Mouse (Mus musculus): ENCODE measurements around the gene Rhoh.

Rhoh gene

DNA sequence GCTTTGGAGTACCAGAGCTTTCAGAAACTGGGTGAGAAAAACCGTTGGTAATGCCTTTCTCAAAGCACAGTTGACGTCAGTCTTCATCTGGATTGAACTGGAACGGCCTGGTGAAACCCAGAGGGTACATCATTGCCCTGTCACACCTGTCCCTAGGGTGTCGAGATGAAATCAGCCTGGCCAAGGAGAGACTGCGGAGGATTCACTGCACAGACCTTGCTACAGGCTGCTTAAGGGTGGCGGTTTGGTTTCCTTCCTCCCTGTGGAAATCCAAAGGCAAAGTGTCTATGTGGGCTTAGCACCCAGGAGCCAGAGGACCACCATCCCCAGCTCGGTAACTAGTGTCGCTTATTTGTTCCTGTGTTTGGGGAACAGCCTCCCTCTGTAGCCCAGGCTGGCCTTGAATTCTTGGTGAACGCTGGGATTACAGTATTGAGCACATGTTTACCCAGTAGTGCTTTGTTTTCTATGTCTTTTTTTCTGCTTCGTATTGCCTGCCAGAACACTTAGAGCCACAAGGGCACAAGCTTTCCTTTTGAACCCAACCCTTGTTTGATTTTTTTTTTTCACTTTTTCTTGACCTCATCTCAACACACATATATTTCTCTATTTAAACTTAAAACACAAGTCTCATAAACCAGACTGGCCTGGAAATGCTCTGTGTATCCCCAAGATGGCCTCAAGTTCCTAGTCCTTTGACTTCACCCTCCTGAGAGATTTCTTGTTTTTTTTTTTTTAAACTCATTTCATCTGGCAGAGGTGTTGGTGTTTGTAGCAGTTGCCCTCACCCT lies at the start of gene Rhoh:
TSS of gene Rhoh (plus strand) at position 60 of the 791 bp plus-strand sequence.
- DNase-seq (ENCODE audit: low read depth) = peak; percentile 69

DNA sequence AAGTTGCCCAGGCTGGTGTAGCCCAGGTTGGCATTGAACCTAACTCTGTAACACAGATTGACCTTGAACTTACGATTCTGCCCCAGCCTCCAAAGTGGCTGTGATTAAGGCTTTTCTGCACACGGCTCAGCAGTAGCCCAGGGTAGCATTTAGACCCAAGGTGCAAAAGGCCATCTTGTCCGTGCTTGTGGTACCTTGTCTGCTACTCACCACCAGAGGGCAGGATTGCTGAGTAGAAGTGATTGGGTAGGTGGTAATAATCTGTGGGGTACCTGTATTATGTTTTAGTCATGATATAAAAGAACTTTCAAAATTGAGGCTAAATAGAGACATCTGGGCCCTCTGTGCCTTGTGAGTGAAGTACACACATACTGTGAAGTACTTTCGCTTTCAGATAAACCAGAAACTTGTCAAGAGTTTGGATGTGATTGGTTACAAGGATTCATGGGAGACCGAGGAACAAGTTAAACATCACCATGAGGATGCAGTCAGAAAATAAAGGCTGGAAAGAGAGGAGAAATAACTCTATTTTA lies 37.3 kb upstream of the Rhoh start:
- peak; percentile 82 for DNase-seq (ENCODE audit: low read depth)

DNA sequence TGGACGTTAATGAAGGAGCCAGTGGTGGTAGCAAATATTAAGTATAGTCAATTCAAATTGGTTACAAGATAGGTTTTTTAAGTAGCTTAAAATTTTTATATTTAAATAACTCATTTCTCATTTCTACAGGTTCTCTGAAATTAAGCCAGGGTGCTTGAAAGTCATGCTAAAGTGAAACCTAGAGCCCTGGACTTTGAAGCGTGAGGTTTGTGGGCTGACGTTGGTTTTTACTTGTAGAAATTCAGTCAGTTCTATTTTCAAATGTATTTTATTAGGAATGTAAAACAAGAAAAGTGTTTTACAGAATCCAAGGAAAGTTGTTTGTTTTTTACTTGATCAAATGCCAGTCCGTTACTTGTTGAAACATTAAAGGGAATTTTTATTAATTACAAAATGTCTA lies 34.5 kb upstream of the Rhoh start:
- peak; percentile 61 for DNase-seq (ENCODE audit: low read depth)

DNA sequence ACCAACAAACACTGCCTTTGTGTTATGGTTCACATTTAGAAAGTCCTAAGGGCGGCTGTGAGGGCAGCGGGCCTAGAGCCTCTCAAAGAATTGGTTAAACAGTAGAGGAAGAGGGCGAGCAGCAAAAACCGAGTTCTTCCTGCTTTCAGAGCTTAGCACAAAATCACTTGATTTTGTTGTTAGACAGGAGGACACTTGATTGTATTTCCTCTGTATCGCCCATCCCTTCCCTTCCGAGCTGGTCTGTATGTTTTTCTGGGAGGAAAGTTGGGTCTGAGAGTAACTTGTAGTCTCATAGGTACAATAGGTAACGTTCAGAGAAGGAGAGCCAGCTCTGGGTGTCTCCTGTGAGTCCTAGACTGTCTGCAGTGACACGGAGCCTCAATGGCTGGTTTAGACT lies 33.9 kb upstream of the Rhoh start:
- peak; percentile 71 for DNase-seq (ENCODE audit: low read depth)

DNA sequence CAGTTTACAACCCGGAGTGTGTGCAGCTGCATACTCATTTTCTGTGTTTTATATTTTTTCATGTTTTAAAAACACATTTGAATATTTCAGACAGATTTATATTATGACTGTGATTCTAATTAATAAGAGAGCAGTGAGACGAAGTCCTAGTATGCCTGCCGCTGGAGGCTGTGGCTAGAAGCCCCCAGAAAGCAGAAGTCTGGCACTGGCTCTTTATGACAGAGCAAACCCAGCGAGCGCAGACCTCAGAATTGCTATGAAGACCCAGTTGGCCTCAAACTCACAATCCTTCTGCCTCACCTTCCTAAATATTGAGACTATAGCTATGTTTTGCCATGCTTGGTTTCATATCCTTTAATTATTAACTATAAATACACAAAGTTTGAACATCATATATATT lies 32.8 kb upstream of the Rhoh start:
- no peak for DNase-seq (ENCODE audit: low read depth)

DNA sequence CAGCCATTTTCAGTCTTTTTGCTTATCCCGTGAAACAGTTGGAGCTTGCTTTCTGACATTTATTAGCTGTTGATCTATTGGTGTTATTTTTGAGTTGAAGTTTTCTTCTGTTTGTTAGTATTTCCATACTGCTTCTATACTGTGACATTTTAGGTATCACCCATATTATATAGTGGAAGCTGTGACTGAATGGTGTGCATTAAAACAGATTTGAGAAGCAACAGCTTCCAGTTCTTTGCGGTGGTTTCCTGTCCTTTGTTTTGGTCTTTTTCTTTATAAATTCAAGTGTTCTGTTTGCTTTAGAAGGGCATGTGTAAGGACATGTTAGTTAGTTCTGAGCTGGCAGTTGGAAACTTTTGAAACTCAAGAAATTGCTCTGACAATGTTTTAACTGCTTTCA lies 32.0 kb upstream of the Rhoh start:
- peak; percentile 56 for DNase-seq (ENCODE audit: low read depth)

DNA sequence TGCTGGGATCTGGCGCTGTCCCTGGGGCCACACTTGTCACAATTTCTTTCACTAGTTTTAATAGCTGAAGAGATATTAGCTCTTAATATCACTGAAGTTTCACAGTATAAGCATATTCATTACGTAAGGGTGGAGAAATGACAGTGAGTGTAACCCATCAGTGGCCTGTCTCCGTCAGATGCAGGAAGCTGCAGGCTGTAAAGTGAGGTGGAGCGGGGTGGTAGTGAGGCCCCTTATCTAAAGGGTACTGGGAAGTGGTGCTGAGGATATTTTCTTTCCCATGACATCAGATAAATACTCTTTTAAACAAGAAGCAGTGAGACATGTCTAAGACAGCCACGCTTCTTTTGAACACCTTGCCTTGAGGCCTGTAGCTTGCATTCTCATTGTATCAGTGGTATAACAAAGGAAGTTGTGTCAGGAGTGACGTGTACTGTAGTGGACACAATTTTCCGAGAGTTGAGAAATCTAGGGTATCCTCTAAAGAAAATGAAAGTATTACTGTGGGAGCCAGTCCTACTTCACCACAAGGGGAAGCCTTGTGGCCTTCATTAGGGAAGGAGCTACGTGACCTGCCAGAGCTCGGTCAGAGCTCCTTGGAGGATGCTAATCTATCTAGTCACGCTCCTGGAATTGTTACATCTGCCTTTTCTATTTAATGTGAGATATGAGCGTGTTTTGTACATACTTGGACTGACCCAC lies 28.9 kb upstream of the Rhoh start:
- DNase-seq (ENCODE audit: low read depth) = peak; percentile 35

DNA sequence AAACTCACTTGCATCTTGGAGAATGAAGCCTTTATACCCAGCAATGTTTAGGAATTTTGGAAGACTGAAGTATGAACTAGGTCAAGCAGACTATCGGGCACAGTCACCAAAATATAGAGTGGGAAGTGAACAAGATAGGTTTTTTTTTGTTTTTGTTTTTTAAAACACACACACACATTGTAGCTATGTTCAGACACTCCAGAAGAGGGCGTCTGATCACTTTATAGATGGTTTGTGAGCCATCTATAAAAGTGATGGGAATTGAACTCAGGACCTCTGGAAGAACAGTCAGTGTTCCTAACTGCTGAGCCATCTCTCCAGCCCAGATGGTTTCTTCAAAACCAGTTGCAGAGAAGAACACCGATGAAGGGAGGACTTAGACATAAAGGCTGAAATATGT lies 27.9 kb upstream of the Rhoh start:
- DNase-seq (ENCODE audit: low read depth) = no peak

DNA sequence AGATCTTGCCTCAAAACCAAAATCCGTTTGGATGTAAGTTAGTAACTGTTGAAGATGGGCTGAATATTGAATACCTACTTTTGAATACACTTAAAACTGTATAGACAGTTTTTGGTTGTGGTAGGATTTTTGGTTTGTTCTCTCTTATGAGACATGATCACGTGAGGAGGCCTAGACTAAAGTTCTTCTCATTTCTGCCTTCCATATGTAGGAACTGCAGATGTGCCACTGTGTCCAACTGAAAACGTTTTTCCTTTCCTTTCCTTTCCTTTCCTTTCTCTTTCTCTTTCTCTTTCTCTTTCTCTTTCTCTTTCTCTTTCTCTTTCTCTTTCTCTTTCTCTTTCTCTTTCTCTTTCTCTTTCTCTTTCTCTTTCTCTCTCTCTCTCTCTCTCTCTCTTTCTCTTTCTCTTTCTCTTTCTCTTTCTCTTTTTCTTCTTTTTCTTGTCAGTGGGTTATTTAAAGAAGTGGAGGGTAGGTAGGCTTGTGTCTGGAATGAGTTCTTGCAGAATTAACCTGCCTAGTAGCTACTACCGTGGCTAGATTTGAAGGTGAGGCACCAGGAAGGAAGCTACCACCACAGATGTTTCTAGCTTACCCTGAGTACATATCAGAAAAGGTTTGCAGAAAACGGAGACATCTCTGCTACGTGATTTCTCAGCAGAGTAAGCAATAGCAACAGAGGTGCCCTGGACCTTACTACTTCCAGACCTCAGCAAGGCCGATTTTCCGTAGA lies 27.1 kb upstream of the Rhoh start:
- DNase-seq (ENCODE audit: low read depth) = peak; percentile 73

DNA sequence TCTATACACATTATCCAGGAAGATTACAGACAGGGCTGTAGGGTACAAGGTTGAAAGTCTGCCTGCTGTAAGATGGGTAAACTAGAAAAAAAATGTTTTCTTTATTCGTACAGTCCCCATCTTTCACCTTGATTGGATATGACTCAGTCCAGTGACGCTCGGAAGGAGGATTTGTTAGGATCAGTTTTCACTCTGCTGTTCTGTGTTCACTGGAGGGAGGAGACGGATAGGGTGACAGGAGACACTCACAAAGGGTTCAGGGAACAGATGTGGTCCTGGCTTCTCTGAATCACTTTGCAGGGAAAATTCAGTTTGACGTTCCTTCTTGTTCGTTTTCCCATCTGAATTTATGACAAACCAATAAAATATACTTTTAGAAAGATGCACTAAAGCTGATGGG lies 23.0 kb upstream of the Rhoh start:
- no peak for DNase-seq (ENCODE audit: low read depth)

DNA sequence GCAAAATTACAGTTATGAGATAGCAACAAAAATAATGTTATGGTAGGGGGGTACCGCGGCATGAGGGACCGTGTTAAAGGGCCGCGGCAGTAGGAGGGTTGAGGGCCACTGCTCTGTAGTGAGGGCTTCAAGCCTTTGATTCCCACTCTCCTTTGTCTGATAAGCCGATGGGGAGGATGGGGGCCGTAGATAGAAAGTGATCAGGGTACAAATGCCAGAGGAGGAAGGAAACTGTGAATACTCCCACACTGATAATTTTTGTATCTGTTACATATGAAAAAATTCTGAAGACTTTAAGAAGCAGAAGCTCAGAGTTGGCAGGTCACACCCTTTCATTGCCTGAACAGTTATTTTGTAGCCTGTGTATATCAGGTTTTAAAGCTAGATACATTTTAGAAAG lies 18.1 kb upstream of the Rhoh start:
- DNase-seq (ENCODE audit: low read depth) = no peak

DNA sequence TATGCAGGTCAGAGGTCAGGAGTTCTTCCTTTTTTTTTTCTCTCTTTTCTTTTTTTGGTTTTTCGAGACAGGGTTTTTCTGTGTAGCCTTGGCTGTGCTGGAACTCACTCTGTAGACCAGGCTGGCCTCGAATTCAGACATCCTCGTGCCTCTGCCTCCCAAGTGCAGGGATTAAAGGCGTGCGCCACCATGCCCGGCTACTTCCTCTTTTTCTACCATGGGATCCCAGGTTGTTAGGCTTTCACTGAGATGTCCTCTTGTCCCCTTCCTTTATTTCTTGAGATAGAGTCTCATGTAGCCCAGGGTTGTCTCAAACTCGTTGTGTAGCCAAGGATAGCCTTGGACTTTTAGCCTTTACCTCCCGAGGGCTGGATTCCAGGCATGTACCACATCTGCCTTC lies 14.5 kb upstream of the Rhoh start:
- no peak for DNase-seq (ENCODE audit: low read depth)

DNA sequence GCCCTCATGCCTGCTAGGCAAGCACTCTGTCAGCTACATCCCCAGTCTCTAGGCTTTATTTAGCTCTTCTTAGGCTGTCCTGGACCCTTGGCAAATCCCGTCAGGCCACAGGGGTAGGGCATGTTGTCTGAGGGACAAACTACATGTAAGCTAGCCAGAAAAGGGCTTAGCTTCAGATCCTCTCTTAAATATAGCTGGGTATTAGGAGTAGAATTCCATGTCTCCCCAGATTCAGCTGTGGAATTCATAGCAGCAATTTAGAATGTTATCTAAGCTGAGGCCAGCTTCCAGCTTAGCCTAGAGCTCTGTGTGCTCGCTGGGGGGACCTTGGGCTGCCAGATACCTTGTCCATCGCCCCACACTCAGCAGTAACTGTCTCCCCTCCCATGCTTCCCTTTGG lies 14.1 kb upstream of the Rhoh start:
- DNase-seq (ENCODE audit: low read depth) = no peak

DNA sequence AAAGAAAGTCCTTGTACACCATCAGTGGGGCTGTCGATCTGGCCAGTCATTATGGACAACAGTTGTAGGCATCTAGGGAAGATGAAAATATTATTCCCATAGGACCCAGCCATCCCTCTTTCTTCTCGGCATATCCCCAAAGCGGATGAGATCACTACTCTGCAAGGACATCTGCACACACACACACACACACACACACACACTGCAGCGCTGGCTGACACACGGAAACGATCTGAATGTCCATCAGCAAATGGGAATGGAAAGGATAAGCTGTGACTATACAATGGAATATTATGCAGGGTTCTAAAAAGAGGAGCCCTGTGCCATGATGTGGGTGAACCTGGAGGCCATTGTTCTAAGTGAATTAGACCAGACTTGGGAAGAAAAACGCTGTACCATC lies 13.4 kb upstream of the Rhoh start:
- no peak for DNase-seq (ENCODE audit: low read depth)

DNA sequence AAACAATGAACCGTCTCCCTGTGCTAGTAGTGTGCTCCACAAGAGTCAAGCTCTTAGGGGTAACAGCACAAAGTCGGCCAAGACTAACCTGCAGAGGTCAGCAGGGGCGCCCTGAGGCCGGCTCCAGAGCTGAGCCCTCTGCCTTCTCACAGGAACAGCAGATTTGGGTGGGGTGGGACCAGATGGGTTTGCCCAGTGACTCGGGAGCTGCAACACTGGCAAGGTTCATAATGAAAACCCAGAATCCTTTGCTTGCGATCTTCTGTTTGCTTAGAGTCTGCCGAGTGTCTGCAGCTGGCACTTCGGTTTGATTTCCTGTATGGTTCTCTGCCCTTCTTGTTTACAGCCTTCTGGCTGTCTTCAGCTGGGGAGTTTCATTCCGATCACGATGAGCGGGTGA lies 10.2 kb upstream of the Rhoh start:
- DNase-seq (ENCODE audit: low read depth) = peak; percentile 80

DNA sequence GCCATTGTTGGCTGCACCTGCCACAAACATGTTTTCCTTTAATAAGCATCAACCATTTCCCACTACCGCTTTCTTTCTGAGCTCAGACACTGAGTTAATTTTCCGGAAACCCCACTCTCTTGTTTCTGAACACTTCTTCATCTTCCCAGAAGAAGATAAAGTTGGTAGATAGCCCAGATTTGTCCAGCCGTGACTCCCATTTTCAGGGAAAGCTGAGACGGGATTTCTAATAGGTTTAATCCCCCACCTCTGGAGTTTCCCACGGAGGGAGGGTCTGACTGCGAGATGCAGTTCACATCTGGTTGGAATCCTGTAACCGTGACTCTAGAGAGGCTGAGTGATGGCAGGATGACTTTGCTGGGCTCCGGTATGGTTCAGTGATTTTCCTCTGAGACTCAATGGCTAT lies 6.2 kb upstream of the Rhoh start:
- DNase-seq (ENCODE audit: low read depth) = no peak

DNA sequence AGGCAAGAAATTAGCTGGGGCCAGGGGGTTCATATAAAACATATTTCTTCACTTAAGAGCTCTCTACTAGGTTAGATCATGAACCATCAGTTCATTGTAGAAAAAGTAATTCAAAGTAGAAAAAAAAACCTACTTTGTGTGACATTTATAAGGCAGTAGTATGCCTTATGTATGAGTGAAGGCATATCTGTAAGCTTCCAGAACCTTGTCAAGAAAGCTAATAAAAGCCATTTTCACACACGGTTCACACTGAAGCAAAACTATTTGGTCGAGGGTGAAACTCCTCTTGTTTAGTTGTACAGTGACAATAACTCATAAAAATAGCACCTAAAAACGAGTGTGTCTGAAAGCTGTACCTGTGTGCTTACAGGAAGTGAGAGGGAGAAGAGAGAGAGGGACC lies 5.4 kb upstream of the Rhoh start:
- DNase-seq (ENCODE audit: low read depth) = no peak

DNA sequence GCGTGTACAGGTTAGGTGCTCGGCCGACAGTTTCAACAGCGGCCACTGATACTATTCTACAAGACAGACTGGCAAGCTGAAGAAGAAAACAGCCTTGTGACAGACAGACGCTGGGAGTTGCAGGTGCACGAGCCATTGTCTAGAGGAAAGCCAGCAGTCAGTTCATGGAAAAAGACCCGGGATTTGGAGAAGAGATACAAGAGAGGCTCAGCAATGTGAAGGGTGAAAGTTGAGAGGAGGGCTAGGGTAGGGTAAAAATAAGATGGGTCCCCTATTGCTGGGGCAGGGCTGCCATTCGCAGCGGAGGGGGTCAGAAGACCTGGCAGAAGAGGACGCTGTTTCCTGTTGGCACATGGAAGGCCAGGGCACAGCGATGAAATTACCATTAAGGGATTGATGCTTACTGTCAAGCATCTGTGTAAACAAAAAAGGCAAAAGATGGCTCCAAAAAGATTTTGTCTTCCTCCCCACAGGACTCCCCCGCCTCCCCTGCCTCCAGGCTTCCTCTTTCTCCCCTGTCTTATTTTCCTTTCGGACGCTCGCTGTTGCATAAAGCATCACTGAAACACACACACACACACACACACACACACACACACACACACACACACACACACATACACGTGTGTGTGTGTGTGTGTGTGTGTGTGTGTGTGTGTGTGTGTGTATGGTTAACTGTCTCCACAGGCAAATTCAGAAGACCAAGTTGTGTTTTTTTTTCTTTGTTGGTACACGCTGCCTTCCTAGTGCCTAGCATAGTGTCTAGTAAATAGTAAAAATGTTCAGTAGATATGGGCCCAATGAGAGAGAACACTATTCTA lies 4.2 kb upstream of the Rhoh start:
- peak; percentile 67 for DNase-seq (ENCODE audit: low read depth)

DNA sequence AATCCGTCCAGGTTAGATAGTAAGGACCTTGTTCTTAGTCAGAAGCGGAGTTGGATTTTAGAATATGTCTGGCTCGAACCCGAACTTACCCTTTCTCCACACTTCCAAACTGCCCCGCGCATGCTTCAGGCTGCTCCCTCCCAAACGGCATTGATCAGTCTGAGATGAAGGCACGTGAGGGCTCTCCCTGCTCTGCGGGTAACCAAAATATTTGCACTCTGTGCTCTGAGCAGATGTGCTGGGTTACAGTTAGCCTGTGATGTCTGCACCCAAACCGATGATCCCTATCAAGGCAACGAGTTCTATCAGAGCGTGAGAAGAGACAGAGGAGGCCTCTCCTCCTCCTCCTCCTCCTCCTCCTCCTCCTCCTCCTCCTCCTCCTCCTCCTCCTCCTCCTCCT lies 3.1 kb upstream of the Rhoh start:
- peak; percentile 79 for DNase-seq (ENCODE audit: low read depth)

DNA sequence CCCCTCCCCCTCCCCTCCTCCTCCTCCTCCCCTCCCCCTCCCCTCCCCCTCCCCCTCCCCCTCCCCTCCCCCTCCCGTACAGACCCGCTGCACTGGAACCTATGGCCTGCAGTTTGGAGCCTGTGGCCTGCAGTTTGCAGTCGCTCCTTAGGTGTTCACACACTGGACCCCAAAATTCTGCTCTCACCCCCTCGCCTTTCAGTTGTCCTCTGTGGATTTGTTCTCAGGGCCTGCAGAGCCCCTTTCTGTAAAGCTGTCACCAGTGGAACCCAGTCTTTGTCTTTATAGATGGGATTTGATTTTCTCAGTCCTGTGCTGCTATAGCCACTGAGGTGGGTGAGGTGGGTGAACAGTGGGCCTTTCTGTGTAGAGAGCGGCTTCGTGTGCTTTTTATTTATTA lies 2.7 kb upstream of the Rhoh start:
- peak; percentile 40 for DNase-seq (ENCODE audit: low read depth)

DNA sequence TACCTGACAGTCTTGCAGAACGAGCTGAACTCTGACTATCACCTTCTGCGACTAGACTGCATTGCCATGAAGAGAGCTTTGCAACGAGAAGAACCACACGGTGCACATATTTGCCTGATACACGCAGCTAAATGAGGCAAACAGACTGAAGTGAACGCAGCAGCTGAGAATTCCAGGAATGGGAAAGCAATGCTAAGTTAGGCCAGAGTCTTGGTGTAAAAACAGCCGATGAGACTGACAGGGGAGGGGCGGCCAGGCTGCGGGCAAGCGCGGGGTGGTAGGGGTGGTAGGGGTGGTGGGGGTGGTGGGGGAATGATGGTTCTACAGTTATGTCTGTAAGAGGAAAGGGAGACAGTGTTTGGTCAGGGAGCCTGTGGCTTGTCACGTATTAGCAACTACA lies 2.1 kb upstream of the Rhoh start:
- DNase-seq (ENCODE audit: low read depth) = peak; percentile 40

DNA sequence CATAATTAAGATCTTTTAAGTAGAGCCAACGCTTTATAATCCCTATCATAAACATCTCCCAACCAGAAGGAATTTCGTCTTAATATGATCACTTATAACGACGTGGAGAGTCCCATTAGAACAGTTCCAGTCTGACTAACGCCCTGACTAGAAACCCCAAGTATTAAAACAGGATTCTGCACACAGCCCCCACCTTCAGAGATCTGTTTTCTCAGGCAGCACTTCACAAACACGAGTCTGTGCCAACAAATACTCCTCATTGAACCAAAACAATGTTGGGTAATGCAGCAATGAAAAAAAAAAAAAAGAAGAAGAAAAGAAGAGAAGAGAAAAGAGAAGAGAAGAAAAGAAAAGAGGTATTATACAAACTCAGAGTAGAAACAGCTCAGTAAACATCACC lies 1.6 kb upstream of the Rhoh start:
- peak; percentile 22 for DNase-seq (ENCODE audit: low read depth)

Data from naive thymus-derived CD4-positive, alpha-beta T cell, adult 2 months (primary cell).